Mouse (Mus musculus) common myeloid progenitor, adult 5-6 weeks (primary cell): ENCODE data around the gene Mgat2. TPM values are rescaled to one million over a fixed set of nuclear protein-coding genes. Genes with fewer than 3 reads are reported as not detected.

Source experiments
- ATAC-seq: replicated peaks from 2 replicates; pipeline ENCODE4 v1.8.0; 2016; ENCODE audit warnings: low read depth, mild to moderate bottlenecking, moderate TSS enrichment, inconsistent platforms; ENCODE audit not compliant: poor library complexity, severe bottlenecking
- total RNA-seq: library from RNA; stranded (forward); fragments of 200-1000, 187-1606 nt; gene quantifications from 2 replicates; pipeline ENCODE4 v1.2.3, GENCODE M21; 2017

The Mgat2 gene
- total RNA-seq, 1 experiment from 2014 or later = 110 TPM

GRCm38 (mm10) chr12:69175975-69176374 lies 8.0 kb upstream of the Mgat2 start:
- ATAC-seq = no peak

GRCm38 (mm10) chr12:69177526-69177925 lies 6.4 kb upstream of the Mgat2 start:
- no peak for ATAC-seq

- no peak for ATAC-seq
Measured at GRCm38 (mm10) chr12:69179371-69179770, 4.6 kb upstream of the Mgat2 start.

GRCm38 (mm10) chr12:69181800-69182199 lies 2.2 kb upstream of the Mgat2 start:
- no peak for ATAC-seq

- ATAC-seq = peak; percentile 47
Measured at GRCm38 (mm10) chr12:69184342-69185295, 662 bp downstream of the Mgat2 start.

GRCm38 (mm10) chr12:69185371-69185770 lies 1.4 kb downstream of the Mgat2 start:
- no peak for ATAC-seq

GRCm38 (mm10) chr12:69186811-69187471 lies 3.0 kb downstream of the Mgat2 start:
- no peak for ATAC-seq

GRCm38 (mm10) chr12:69190074-69190473 lies 6.1 kb downstream of the Mgat2 start:
- no peak for ATAC-seq

GRCm38 (mm10) chr12:69190522-69190921 lies 6.6 kb downstream of the Mgat2 start:
- peak; percentile 71 for ATAC-seq

GRCm38 (mm10) chr12:69191396-69191795 lies 7.4 kb downstream of the Mgat2 start:
- ATAC-seq = no peak

GRCm38 (mm10) chr12:69192637-69193036 lies 8.7 kb downstream of the Mgat2 start:
- no peak for ATAC-seq

- ATAC-seq = peak; percentile 78
Measured at GRCm38 (mm10) chr12:69196444-69197377, 12.8 kb downstream of the Mgat2 start, which contains the start of gene Gm49383. Gene Gm49383 (minus strand): TSS chr12:69197104.

- peak; percentile 57 for ATAC-seq
Measured at GRCm38 (mm10) chr12:69197378-69198163, 13.6 kb downstream of the Mgat2 start.

GRCm38 (mm10) chr12:69198164-69198535 lies 14.2 kb downstream of the Mgat2 start, which contains the start of gene Dnaaf2:
Gene Dnaaf2 (minus strand): TSS chr12:69198429.
- peak; percentile 45 for ATAC-seq

GRCm38 (mm10) chr12:69198985-69199384 lies 15.0 kb downstream of the Mgat2 start:
- ATAC-seq = no peak

GRCm38 (mm10) chr12:69204052-69204833 lies 20.3 kb downstream of the Mgat2 start, which contains the start of gene Gm49384:
Gene Gm49384 (minus strand): TSS chr12:69204267.
- no peak for ATAC-seq

- no peak for ATAC-seq
Measured at GRCm38 (mm10) chr12:69207396-69207795, 23.4 kb downstream of the Mgat2 start.

GRCm38 (mm10) chr12:69207926-69208325 lies 24.0 kb downstream of the Mgat2 start:
- no peak for ATAC-seq
